Mouse (Mus musculus): ENCODE measurements around the gene Map3k7cl. TPM values are rescaled to one million over a fixed set of nuclear protein-coding genes. Genes with fewer than 3 reads are reported as not detected.

Gene Map3k7cl
- polyA plus RNA-seq, 1 experiment from 2014 or later = not detected

DNA sequence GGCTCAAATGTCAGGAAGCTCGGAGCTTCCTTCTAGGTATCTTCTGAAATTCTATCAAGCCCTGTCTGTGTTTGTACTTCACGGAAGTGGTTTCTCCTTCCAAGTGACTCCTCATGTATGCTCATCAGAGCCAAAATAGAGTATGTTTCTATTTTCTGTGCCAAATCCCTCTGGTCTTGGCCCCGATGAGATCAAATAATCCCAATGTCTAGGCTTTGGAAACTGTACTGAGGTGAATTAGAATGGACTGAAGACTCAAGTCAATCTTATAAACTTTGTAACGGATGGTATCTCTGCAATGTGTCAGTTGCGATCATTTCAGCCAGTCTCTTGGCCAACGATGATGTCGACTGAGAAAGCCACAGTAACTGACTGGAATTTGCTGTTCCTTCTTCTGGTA, 15.1 kb downstream of the Map3k7cl start:
- Histone ChIP-seq H3K4me2 (no peak overlapping the region), H3K27ac (no peak overlapping the region), H3K4me1 (replicated peaks) (no peaks in the 10 kb centered on the region), H3K9ac (no peak overlapping the region), H3K4me3 (replicated peaks) (no peak overlapping the region), H3K36me3 (no peaks in the 10 kb centered on the region), H3K9me3 (replicated peaks) (no peaks in the 10 kb centered on the region), H3K27me3 (no peaks in the 10 kb centered on the region)
- ATAC-seq (ENCODE audit: low read depth) = no peak
- DNase-seq = no peak
- WGBS (ENCODE audit: insufficient replicate concordance) = 76% methylated on average over 7 of the region's 7 CpGs

DNA sequence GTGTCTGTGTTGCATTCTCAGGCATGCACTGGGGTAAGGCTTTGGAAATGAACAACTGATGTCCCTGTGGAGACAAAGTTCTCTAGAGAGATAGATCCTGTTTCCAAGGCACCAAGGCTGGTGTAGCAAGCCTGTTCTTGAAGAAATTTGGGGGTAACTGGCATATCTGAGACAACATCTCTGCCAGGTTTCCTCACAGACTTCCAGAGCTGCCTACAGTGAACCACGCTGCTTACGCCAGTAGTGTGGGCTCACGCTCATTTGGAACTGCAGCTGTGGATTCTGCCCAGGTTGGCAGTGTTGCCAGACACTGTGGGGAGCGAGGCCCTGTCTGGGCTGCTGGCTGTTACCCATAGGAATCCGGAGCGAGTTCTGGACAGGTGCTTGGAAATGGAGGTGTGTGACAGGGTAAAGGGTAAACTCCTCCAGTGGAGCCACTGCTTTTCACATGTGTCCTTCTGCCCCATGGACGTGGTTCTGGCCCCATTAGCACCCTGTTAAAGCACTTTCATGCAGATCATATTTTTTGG, 16.5 kb downstream of the Map3k7cl start:
- WGBS (ENCODE audit: insufficient replicate concordance) = 69% methylated on average over 7 of the region's 7 CpGs
- no peak for DNase-seq
- H3K4me2 ChIP-seq = no peak overlapping the region
- H3K4me1 ChIP-seq (replicated peaks) = no peaks in the 10 kb centered on the region
- no peaks in the 10 kb centered on the region for H3K9me3 ChIP-seq (replicated peaks)
- H3K36me3 ChIP-seq = no peaks in the 10 kb centered on the region
- ATAC-seq (ENCODE audit: low read depth) = no peak
- H3K4me3 ChIP-seq (replicated peaks) = no peak overlapping the region
- H3K27me3 ChIP-seq = no peaks in the 10 kb centered on the region
- no peak overlapping the region for H3K9ac ChIP-seq
- no peak overlapping the region for H3K27ac ChIP-seq

DNA sequence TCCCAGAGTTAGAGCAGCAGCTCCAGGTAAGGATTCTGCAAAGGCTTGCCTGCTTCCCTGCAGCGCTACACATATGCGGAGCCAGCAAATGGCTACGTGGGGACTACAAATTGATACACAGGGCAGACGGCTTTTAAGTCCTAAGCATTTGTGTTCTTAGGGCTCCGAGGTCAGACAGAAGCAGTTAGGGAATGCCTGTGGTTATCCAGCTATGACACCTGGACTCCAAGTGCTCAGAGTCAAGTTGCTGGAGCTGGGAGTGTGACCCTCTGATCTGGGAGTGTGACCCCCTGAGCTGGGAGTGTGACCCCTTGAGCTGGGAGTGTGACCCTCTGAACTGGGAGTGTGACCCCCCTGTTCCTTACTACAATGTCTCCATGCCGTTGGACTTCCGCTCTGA, 17.2 kb downstream of the Map3k7cl start:
- no peak overlapping the region for H3K4me2 ChIP-seq
- no peaks in the 10 kb centered on the region for H3K9me3 ChIP-seq (replicated peaks)
- ATAC-seq (ENCODE audit: low read depth) = no peak
- DNase-seq = no peak
- H3K36me3 ChIP-seq = no peaks in the 10 kb centered on the region
- H3K4me1 ChIP-seq (replicated peaks) = no peaks in the 10 kb centered on the region
- no peak overlapping the region for H3K27ac ChIP-seq
- H3K27me3 ChIP-seq = no peaks in the 10 kb centered on the region
- no peak overlapping the region for H3K4me3 ChIP-seq (replicated peaks)
- no peak overlapping the region for H3K9ac ChIP-seq
- WGBS (ENCODE audit: insufficient replicate concordance) = 68% methylated on average over 7 of the region's 7 CpGs

- no peak overlapping the region for H3K9ac ChIP-seq
- DNase-seq (no peak), ATAC-seq (ENCODE audit: low read depth) (no peak)
- no peaks in the 10 kb centered on the region for H3K4me1 ChIP-seq (replicated peaks)
- WGBS (ENCODE audit: insufficient replicate concordance) = 63% methylated on average over 5 of the region's 5 CpGs
- no peaks in the 10 kb centered on the region for H3K36me3 ChIP-seq
- no peak overlapping the region for H3K27ac ChIP-seq
- no peak overlapping the region for H3K4me3 ChIP-seq (replicated peaks)
- no peak overlapping the region for H3K4me2 ChIP-seq
- no peaks in the 10 kb centered on the region for H3K27me3 ChIP-seq
- no peaks in the 10 kb centered on the region for H3K9me3 ChIP-seq (replicated peaks)
These were observed 20.3 kb downstream of the Map3k7cl start for GRCm38 (mm10) chr16:87573409-87573808.

DNA sequence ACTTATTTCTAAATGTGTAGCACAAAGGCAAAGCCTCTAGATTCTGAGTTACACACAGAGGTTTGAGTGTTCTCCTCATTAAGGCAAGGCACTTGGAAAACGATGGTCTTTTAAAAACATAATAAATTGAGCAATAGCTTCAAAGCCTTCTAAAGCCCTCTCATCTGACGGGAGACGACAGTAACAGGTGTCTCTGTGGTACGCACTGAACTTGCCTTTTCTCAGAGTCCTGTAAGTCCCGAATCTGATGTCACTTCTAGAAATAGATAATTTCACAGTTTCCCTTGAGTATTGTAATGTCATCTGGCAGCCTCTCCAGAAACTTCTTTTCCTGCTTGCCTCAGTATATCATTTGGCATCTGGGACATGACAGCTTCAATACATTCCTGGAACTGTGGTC, 21.0 kb downstream of the Map3k7cl start:
- DNase-seq = no peak
- Histone ChIP-seq H3K9ac (no peak overlapping the region), H3K27ac (no peak overlapping the region), H3K4me3 (replicated peaks) (no peak overlapping the region), H3K9me3 (replicated peaks) (no peaks in the 10 kb centered on the region), H3K4me1 (replicated peaks) (no peaks in the 10 kb centered on the region), H3K27me3 (no peaks in the 10 kb centered on the region), H3K36me3 (no peaks in the 10 kb centered on the region), H3K4me2 (no peak overlapping the region)
- no peak for ATAC-seq (ENCODE audit: low read depth)
- 73% methylated on average over 5 of the region's 5 CpGs for WGBS (ENCODE audit: insufficient replicate concordance)

- Histone ChIP-seq H3K9me3 (replicated peaks) (no peaks in the 10 kb centered on the region), H3K4me3 (replicated peaks) (no peak overlapping the region), H3K27ac (no peak overlapping the region), H3K9ac (no peak overlapping the region), H3K4me1 (replicated peaks) (no peaks in the 10 kb centered on the region), H3K36me3 (no peaks in the 10 kb centered on the region), H3K27me3 (no peaks in the 10 kb centered on the region), H3K4me2 (no peak overlapping the region)
- WGBS (ENCODE audit: insufficient replicate concordance) = 44% methylated on average over 10 of the region's 10 CpGs
- DNase-seq (no peak), ATAC-seq (ENCODE audit: low read depth) (no peak)
These were observed 22.5 kb downstream of the Map3k7cl start for GRCm38 (mm10) chr16:87575600-87575999.

DNA sequence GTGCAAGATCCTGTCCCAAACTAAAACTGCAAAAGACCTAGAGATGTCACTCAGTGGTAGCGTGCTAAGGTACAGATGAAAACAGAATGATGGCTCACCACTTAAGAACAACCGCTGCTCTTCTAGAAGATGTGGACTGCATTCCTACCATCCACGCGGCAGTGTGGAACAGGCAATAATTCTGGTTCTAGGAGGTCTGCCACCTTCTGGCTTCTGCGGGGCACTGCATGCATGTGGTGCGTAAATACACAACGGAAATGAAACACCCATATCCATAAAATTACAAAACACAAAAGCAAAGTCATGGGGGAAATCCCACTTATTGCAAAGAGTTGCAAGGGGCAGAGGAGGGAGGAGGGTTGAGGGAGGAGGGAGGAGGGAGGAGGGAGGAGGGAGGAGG, 25.8 kb downstream of the Map3k7cl start:
- 68% methylated on average over 7 of the region's 7 CpGs for WGBS (ENCODE audit: insufficient replicate concordance)
- Histone ChIP-seq H3K27me3 (no peaks in the 10 kb centered on the region), H3K9ac (no peak overlapping the region), H3K36me3 (no peaks in the 10 kb centered on the region), H3K9me3 (replicated peaks) (no peaks in the 10 kb centered on the region), H3K27ac (no peak overlapping the region), H3K4me2 (no peak overlapping the region), H3K4me3 (replicated peaks) (no peak overlapping the region), H3K4me1 (replicated peaks) (no peaks in the 10 kb centered on the region)
- no peak for ATAC-seq (ENCODE audit: low read depth)
- no peak for DNase-seq

DNA sequence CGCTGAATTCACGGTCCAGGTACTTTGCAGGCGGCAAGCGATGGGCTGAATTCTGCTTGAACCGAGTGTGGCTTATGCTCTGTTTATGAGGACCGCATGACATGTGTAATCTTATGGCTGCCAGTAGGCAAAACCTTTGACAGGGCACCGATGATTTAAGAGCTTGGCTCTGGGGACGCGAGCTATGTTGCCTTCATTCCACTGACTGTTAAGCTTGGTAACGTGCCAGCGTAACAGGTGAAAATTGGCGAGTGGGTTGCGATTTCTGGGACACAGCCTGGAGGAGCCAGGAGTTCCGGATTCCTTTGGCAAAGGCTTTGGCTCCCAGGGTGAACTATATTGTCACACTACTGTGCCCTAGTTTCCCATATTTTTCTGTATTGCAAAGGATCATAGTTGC, 26.3 kb downstream of the Map3k7cl start:
- Histone ChIP-seq H3K36me3 (no peaks in the 10 kb centered on the region), H3K27me3 (no peaks in the 10 kb centered on the region), H3K9ac (no peak overlapping the region), H3K9me3 (replicated peaks) (no peaks in the 10 kb centered on the region), H3K4me1 (replicated peaks) (no peaks in the 10 kb centered on the region), H3K27ac (no peak overlapping the region), H3K4me2 (no peak overlapping the region), H3K4me3 (replicated peaks) (no peak overlapping the region)
- DNase-seq (no peak), ATAC-seq (ENCODE audit: low read depth) (no peak)
- WGBS (ENCODE audit: insufficient replicate concordance) = 81% methylated on average over 14 of the region's 14 CpGs

DNA sequence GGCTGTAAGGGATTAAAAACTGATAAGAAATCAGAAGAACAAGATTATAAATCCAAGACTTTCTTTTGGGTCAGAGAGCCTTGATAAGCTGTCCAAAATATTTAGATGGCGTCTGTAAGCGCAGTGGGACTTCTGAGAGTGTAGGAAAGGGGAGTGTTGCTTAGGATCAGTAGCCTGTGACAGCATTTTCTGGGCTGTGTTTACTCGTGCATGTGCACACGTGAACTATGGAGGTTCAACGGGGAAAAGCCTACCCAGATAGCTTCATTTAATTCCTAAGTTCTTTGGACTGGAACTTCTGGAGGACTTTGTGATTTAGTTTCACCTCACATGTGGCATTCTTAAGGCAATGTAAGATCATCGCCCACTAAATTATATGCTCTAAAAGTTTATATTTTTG, 29.6 kb downstream of the Map3k7cl start:
- H3K4me3 ChIP-seq (replicated peaks) = no peak overlapping the region
- H3K4me2 ChIP-seq = no peak overlapping the region
- no peaks in the 10 kb centered on the region for H3K36me3 ChIP-seq
- H3K9me3 ChIP-seq (replicated peaks) = no peaks in the 10 kb centered on the region
- H3K27ac ChIP-seq = no peak overlapping the region
- WGBS (ENCODE audit: insufficient replicate concordance) = 61% methylated on average over 6 of the region's 6 CpGs
- no peak overlapping the region for H3K9ac ChIP-seq
- no peaks in the 10 kb centered on the region for H3K27me3 ChIP-seq
- DNase-seq = no peak
- no peak for ATAC-seq (ENCODE audit: low read depth)
- no peaks in the 10 kb centered on the region for H3K4me1 ChIP-seq (replicated peaks)

DNA sequence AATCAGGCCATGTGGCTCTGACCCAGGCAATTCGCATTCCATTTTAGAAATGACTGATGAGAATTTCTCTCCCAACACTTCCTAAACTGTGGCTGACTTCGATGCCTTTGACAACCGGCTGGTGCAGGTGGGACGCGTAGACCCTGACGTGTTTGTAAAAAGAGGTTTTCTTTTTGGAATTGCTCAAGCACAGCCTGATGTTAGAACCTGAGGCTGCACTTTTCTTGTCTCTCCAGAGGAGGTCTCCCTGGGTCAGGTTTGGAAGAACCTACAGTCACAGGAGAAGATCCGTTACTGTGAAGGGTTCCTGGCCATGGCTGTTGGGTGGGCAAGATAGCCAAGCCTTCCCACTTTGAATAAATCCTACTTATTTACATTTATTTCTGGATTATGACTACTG, 31.5 kb downstream of the Map3k7cl start:
- H3K4me3 ChIP-seq (replicated peaks) = no peak overlapping the region
- no peaks in the 10 kb centered on the region for H3K9me3 ChIP-seq (replicated peaks)
- DNase-seq = no peak
- ATAC-seq (ENCODE audit: low read depth) = no peak
- H3K27me3 ChIP-seq = no peaks in the 10 kb centered on the region
- 61% methylated on average over 7 of the region's 7 CpGs for WGBS (ENCODE audit: insufficient replicate concordance)
- H3K4me2 ChIP-seq = no peak overlapping the region
- H3K4me1 ChIP-seq (replicated peaks) = no peaks in the 10 kb centered on the region
- no peak overlapping the region for H3K27ac ChIP-seq
- no peak overlapping the region for H3K9ac ChIP-seq
- no peaks in the 10 kb centered on the region for H3K36me3 ChIP-seq

DNA sequence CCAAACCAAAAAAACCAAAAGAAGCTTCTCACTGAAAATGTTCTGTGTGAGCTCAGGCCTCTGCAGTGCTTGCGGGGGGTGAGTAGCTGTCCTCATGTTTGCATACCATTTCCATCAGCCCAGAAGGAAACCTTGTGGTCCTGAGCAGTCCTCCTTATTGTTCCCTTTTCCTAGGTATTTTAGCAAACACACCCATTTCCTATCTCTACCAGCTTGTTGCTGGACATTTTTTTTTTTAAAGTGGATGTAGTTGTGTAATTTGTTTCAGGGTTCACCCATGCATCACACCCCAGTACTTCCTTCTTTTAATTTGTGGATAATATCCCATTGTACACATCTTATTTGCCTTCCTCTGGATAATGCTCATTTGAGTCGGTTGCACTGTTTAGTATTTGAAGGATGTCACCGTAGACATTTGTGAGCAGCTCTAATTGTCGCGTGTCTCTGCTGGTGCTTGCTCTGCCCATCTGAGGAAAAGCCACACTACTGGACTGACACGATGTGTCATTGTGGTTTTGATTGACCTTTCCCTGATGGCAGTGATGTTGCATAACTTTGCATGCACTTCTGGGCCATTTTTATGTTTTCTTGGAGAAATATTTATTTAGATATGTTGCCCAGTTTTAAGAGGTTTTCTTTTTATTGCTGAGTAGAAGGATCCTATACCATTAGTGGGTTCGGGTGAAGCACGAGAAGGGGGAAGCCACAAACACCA, 32.6 kb downstream of the Map3k7cl start:
- DNase-seq (no peak), ATAC-seq (ENCODE audit: low read depth) (no peak)
- Histone ChIP-seq H3K27ac (no peak overlapping the region), H3K4me3 (replicated peaks) (no peak overlapping the region), H3K27me3 (no peaks in the 10 kb centered on the region), H3K9me3 (replicated peaks) (no peaks in the 10 kb centered on the region), H3K9ac (no peak overlapping the region), H3K36me3 (no peaks in the 10 kb centered on the region), H3K4me1 (replicated peaks) (no peaks in the 10 kb centered on the region), H3K4me2 (no peak overlapping the region)
- WGBS (ENCODE audit: insufficient replicate concordance) = 43% methylated on average over 8 of the region's 8 CpGs

DNA sequence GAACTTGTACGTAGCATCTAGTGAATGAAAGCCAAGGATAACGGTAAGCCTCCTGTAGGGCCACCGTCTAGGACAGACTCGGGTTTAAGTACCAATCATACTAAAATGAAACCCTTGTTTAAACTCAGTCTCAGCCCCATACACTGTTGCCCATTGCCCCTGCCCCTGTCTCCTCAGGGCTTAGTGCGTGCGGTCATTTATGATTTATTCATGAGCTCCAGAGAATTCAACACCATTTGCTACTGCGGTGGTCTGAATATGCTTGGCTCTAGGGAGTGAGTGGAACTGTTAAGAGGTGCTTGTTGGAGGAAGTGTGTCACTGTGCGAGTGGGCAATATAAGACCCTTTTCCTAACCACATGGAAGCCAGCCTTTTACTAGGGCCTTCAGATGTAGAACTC, 34.7 kb downstream of the Map3k7cl start:
- ATAC-seq (ENCODE audit: low read depth) = no peak
- Histone ChIP-seq H3K9ac (no peak overlapping the region), H3K36me3 (no peaks in the 10 kb centered on the region), H3K4me2 (no peak overlapping the region), H3K27me3 (no peaks in the 10 kb centered on the region), H3K4me3 (replicated peaks) (no peak overlapping the region), H3K27ac (no peak overlapping the region), H3K4me1 (replicated peaks) (no peaks in the 10 kb centered on the region), H3K9me3 (replicated peaks) (no peaks in the 10 kb centered on the region)
- 79% methylated on average over 8 of the region's 8 CpGs for WGBS (ENCODE audit: insufficient replicate concordance)
- DNase-seq = no peak
